Mouse (Mus musculus) hindbrain, embryonic 16.5 days (tissue): ENCODE measurements around the gene Prf1. TPM values are rescaled to one million over a fixed set of nuclear protein-coding genes. Genes with fewer than 3 reads are reported as not detected.

ENCODE experiments used
- polyA plus RNA-seq: library from polyadenylated mRNA; unstranded; fragments of >200 nt; fragmentation: Nextera tagmentation; extraction: Ambion mirVana; gene quantifications from 2 replicates; pipeline ENCODE4 v1.2.1, GENCODE M21; 2015

Gene Prf1
- polyA plus RNA-seq, 1 experiment from 2014 or later = not detected

Other genes starting within 250 kb of the Prf1 start
- 40.7 and 50.4 TPM in 2 replicates for gene Pcbd1, start 208.5 kb upstream of the Prf1 start, polyA plus RNA-seq
- 41.0 and 50.1 TPM in 2 replicates for gene Sgpl1, start 150.1 kb upstream of the Prf1 start, polyA plus RNA-seq
- gene Tbata, start 125.9 kb upstream of the Prf1 start, polyA plus RNA-seq = 0.64 and 1.2 TPM in 2 replicates
- gene Adamts14, start 24.4 kb upstream of the Prf1 start, polyA plus RNA-seq = 0.29 and 0.55 TPM in 2 replicates
- gene Pald1, start 85.7 kb downstream of the Prf1 start, polyA plus RNA-seq = 26.9 and 30.6 TPM in 2 replicates
- gene Nodal, start 120.1 kb downstream of the Prf1 start, polyA plus RNA-seq = 0.24 and 0.56 TPM in 2 replicates
- 43.2 and 46.6 TPM in 2 replicates for gene Eif4ebp2, start 154.8 kb downstream of the Prf1 start, polyA plus RNA-seq
- gene Lrrc20, start 178.0 kb downstream of the Prf1 start, polyA plus RNA-seq = 14.9 and 17.7 TPM in 2 replicates